Mouse (Mus musculus): ENCODE data around the gene Slc2a8.

DNA sequence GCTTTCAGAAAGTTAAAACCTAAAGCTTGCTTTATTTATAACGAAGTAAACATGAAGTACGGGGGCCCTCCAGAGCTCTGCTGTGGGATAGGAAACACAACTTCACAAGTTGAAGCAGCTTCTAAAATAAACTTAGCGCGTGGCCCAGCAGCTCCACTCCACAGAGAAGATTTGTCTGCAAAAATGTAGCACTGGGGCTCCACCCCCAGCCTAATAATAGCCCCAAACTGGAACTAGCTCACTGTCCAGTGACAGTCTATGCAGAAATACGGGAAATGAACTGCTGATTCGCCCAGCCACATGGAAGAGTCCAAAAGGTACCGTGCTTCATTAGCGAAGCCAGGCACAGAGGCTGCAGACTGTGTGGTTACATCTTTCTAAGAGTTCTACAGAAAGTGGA, 12.6 kb downstream of the Slc2a8 start:
- no peak for TF ChIP-seq TAL1 (IDR thresholded peaks at IDR 0.05; ENCODE audit: low read length)
- TF ChIP-seq GATA1 (IDR thresholded peaks at IDR 0.05; ENCODE audit: low read length): no peak
